Mouse (Mus musculus) neural tube, embryonic 13.5 days (tissue): ENCODE results near the gene Scel. TPM values are rescaled to one million over a fixed set of nuclear protein-coding genes. Genes with fewer than 3 reads are reported as not detected.

Experiments used
- microRNA-seq: library from miRNA; unstranded; fragments of <30 nt; microRNA quantifications from one replicate; pipeline ENCODE4, GENCODE M21; 2016
- polyA plus RNA-seq: library from polyadenylated mRNA; unstranded; fragments of >200 nt; fragmentation: Nextera tagmentation; extraction: Ambion mirVana; gene quantifications from 2 replicates; pipeline ENCODE4 v1.2.1, GENCODE M21; 2015

Gene Scel
- polyA plus RNA-seq, 1 experiment from 2014 or later = 0.07 TPM

Small RNA genes within 50 kb of the gene (microRNA-seq; reads per million reads assigned to microRNA genes)
- not detected for gene Gm22877

Other genes with a start within 250 kb of the Scel start
- gene Mycbp2, start 166.5 kb upstream of the Scel start, polyA plus RNA-seq = 50.1 and 51.8 TPM in 2 replicates
- 14.7 and 15.2 TPM in 2 replicates for gene Slain1, start 136.9 kb downstream of the Scel start, polyA plus RNA-seq